Mouse (Mus musculus) lung, postnatal 0 days (tissue): Measurements from ENCODE around the gene Slc15a3.

Experiments
- CTCF ChIP-seq: IDR thresholded peaks from 2 replicates; pipeline ENCODE4 v1.5.1; 2016; ENCODE audit warnings: antibody characterized with exemption, mild to moderate bottlenecking
- EP300 ChIP-seq: IDR thresholded peaks from 2 replicates; pipeline ENCODE4 v1.6.1; 2016; ENCODE audit warnings: antibody characterized with exemption, mild to moderate bottlenecking, control low read depth

GRCm38 (mm10) chr19:10835671-10836070, 3.9 kb upstream of the Slc15a3 start:
- TF ChIP-seq CTCF, result no peak
- no peak for TF ChIP-seq EP300
